Mouse (Mus musculus): ENCODE measurements around the gene Gstt3. TPM values are rescaled to one million over a fixed set of nuclear protein-coding genes. Genes with fewer than 3 reads are reported as not detected.

Gstt3 gene
- polyA plus RNA-seq, 1 experiment from 2014 or later = 3.2 TPM

- H3K9ac ChIP-seq = no peak overlapping the region
- peaks cover 52% of the 10 kb centered on the region for H3K36me3 ChIP-seq
- peaks cover 15% of the 10 kb centered on the region for H3K4me1 ChIP-seq
- H3K4me3 ChIP-seq = no peak overlapping the region
- no peak for ATAC-seq (ENCODE audit: extremely low read depth, insufficient number of reproducible peaks, low FRiP score, low TSS enrichment)
- H3K4me2 ChIP-seq = no peak overlapping the region
- no peaks in the 10 kb centered on the region for H3K27me3 ChIP-seq (replicated peaks)
- WGBS = 96% methylated on average over 3 of the region's 3 CpGs
- H3K27ac ChIP-seq (replicated peaks) = no peak overlapping the region
- no peaks in the 10 kb centered on the region for H3K9me3 ChIP-seq
These were observed 20.9 kb downstream of the Gstt3 start for GRCm38 (mm10) chr10:75760311-75760710.

DNA sequence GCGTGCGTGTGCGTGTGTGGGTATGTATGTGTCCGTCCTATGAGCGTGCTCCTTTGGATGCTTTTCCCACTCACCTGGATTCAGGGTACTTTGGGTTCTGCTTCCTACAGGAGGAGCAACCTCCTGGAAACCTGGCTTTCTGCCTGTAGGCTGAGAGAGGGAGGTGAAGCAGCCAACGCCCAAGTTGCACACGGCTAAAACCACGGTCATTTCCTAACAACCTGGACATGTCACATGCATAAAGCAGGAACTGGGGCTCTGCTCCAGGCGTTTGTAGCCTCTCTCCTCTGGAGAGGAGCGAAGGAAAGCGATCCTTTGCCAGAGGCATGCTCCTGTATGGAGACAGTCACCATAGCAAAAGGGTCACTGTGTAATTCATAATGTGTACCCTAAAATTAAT lies 24.5 kb downstream of the Gstt3 start:
- Histone ChIP-seq H3K27ac (replicated peaks) (no peak overlapping the region), H3K4me1 (no peaks in the 10 kb centered on the region), H3K27me3 (replicated peaks) (no peaks in the 10 kb centered on the region), H3K9ac (no peak overlapping the region), H3K9me3 (no peaks in the 10 kb centered on the region), H3K4me2 (no peak overlapping the region), H3K36me3 (peaks cover 86% of the 10 kb centered on the region), H3K4me3 (no peak overlapping the region)
- WGBS = 91% methylated on average over 11 of the region's 11 CpGs
- no peak for ATAC-seq (ENCODE audit: extremely low read depth, insufficient number of reproducible peaks, low FRiP score, low TSS enrichment)

DNA sequence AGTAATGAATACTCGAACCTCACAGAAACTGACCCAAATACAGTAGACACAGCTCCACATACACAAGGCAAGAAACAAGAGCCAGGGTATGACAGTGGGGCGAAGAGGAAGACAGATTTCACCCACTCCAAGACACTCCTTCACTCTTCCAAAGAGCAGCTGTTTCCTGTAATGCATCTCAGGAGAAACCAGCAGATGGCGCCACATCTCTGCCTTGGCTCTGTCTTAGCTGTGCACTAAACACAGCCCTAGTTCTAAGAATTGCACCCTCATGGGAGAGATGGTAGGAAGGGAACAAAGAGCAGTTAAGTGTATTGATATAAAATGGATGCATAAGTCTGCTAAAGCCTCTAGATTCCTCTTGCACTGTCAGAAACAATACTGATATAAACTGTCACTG lies 37.2 kb downstream of the Gstt3 start:
- Histone ChIP-seq H3K27ac (replicated peaks) (no peak overlapping the region), H3K27me3 (replicated peaks) (no peaks in the 10 kb centered on the region), H3K9ac (no peak overlapping the region), H3K9me3 (no peaks in the 10 kb centered on the region), H3K4me2 (no peak overlapping the region), H3K36me3 (peaks cover 96% of the 10 kb centered on the region), H3K4me1 (no peaks in the 10 kb centered on the region), H3K4me3 (no peak overlapping the region)
- ATAC-seq (ENCODE audit: extremely low read depth, insufficient number of reproducible peaks, low FRiP score, low TSS enrichment) = no peak; the same call in 1 of the 2 replicates
- WGBS = 46% methylated on average over 3 of the region's 3 CpGs

DNA sequence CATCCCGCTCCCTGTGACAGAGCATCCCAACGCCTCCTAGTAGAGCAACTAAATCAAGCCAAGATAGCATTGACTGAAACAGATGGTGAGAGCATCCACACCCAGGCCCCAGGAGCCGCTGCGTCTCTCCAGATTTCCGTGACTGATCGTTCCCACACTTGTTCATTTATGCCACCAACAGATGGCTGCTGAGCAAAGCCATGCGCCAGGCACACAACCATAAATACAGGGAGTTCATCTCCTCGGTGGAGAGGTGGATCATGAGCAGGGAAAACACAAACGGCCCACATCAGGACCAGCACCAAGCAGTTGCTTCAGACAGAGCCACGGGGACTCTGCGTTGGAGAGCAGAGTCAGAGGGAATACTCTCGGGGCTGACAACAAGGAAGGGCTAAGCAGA lies 37.8 kb downstream of the Gstt3 start:
- no peaks in the 10 kb centered on the region for H3K27me3 ChIP-seq (replicated peaks)
- no peaks in the 10 kb centered on the region for H3K4me1 ChIP-seq
- H3K4me2 ChIP-seq = no peak overlapping the region
- H3K9me3 ChIP-seq = no peaks in the 10 kb centered on the region
- no peak for ATAC-seq (ENCODE audit: extremely low read depth, insufficient number of reproducible peaks, low FRiP score, low TSS enrichment)
- no peak overlapping the region for H3K4me3 ChIP-seq
- 90% methylated on average over 12 of the region's 12 CpGs for WGBS
- no peak overlapping the region for H3K9ac ChIP-seq
- no peak overlapping the region for H3K27ac ChIP-seq (replicated peaks)
- H3K36me3 ChIP-seq = peaks cover 97% of the 10 kb centered on the region

GRCm38 (mm10) chr10:75740866-75741265 lies 40.3 kb downstream of the Gstt3 start:
- peaks cover 95% of the 10 kb centered on the region for H3K36me3 ChIP-seq
- no peak overlapping the region for H3K4me2 ChIP-seq
- H3K4me1 ChIP-seq = no peaks in the 10 kb centered on the region
- 89% methylated on average over 3 of the region's 3 CpGs for WGBS
- no peak overlapping the region for H3K4me3 ChIP-seq
- no peak for ATAC-seq (ENCODE audit: extremely low read depth, insufficient number of reproducible peaks, low FRiP score, low TSS enrichment)
- no peaks in the 10 kb centered on the region for H3K27me3 ChIP-seq (replicated peaks)
- no peak overlapping the region for H3K27ac ChIP-seq (replicated peaks)
- no peak overlapping the region for H3K9ac ChIP-seq
- no peaks in the 10 kb centered on the region for H3K9me3 ChIP-seq

- 89% methylated on average over 7 of the region's 7 CpGs for WGBS
- no peaks in the 10 kb centered on the region for H3K4me1 ChIP-seq
- peaks cover 92% of the 10 kb centered on the region for H3K36me3 ChIP-seq
- H3K9ac ChIP-seq = no peak overlapping the region
- no peak overlapping the region for H3K27ac ChIP-seq (replicated peaks)
- no peak overlapping the region for H3K4me2 ChIP-seq
- no peak overlapping the region for H3K4me3 ChIP-seq
- no peaks in the 10 kb centered on the region for H3K27me3 ChIP-seq (replicated peaks)
- no peak for ATAC-seq (ENCODE audit: extremely low read depth, insufficient number of reproducible peaks, low FRiP score, low TSS enrichment)
- no peaks in the 10 kb centered on the region for H3K9me3 ChIP-seq
These were observed 55.8 kb downstream of the Gstt3 start for GRCm38 (mm10) chr10:75725449-75725848.

Other genes with a start within 250 kb of the Gstt3 start
- gene Lrrc75b, start 221.1 kb downstream of the Gstt3 start, polyA plus RNA-seq (2015; fragmentation: Nextera tagmentation; extraction: Ambion mirVana) = 1.2 TPM in 2 replicates
- gene Ggt1, start 219.8 kb downstream of the Gstt3 start, polyA plus RNA-seq (2015; fragmentation: Nextera tagmentation; extraction: Ambion mirVana) = 0.52 and 0.76 TPM in 2 replicates
- gene Ggt5, start 192.1 kb downstream of the Gstt3 start, polyA plus RNA-seq (2015; fragmentation: Nextera tagmentation; extraction: Ambion mirVana) = 7.1 TPM in 2 replicates
- gene Susd2, start 137.4 kb downstream of the Gstt3 start, polyA plus RNA-seq (2015; fragmentation: Nextera tagmentation; extraction: Ambion mirVana) = 8.2 TPM in 2 replicates
- 21.5 and 24.3 TPM in 2 replicates for gene Cabin1, start 17.1 kb downstream of the Gstt3 start, polyA plus RNA-seq (2015; fragmentation: Nextera tagmentation; extraction: Ambion mirVana)
- 30.8 and 38.9 TPM in 2 replicates for gene Ddt, start 8.0 kb downstream of the Gstt3 start, polyA plus RNA-seq (2015; fragmentation: Nextera tagmentation; extraction: Ambion mirVana)
- gene Gm20441, start 460 bp downstream of the Gstt3 start, polyA plus RNA-seq (2015; fragmentation: Nextera tagmentation; extraction: Ambion mirVana) = not detected in 2 replicates
- 5.3 and 7.1 TPM in 2 replicates for gene Gstt1, start 17.2 kb upstream of the Gstt3 start, polyA plus RNA-seq (2015; fragmentation: Nextera tagmentation; extraction: Ambion mirVana)
- gene Gstt4, start 41.1 kb upstream of the Gstt3 start, polyA plus RNA-seq (2015; fragmentation: Nextera tagmentation; extraction: Ambion mirVana) = not detected in 2 replicates
- gene Gstt2, start 56.0 kb upstream of the Gstt3 start, polyA plus RNA-seq (2015; fragmentation: Nextera tagmentation; extraction: Ambion mirVana) = 9.5 and 13.0 TPM in 2 replicates
- 2,411 and 2,681 TPM in 2 replicates for gene Mif, start 78.8 kb upstream of the Gstt3 start, polyA plus RNA-seq (2015; fragmentation: Nextera tagmentation; extraction: Ambion mirVana)
- gene Derl3, start 112.0 kb upstream of the Gstt3 start, polyA plus RNA-seq (2015; fragmentation: Nextera tagmentation; extraction: Ambion mirVana) = 2.4 TPM in 2 replicates
- 118 and 125 TPM in 2 replicates for gene Smarcb1, start 140.2 kb upstream of the Gstt3 start, polyA plus RNA-seq (2015; fragmentation: Nextera tagmentation; extraction: Ambion mirVana)
- gene Chchd10, start 151.7 kb upstream of the Gstt3 start, polyA plus RNA-seq (2015; fragmentation: Nextera tagmentation; extraction: Ambion mirVana) = 463 and 524 TPM in 2 replicates
- gene Mmp11, start 155.1 kb upstream of the Gstt3 start, polyA plus RNA-seq (2015; fragmentation: Nextera tagmentation; extraction: Ambion mirVana) = 28.6 and 30.7 TPM in 2 replicates
- gene Gm867, start 159.3 kb upstream of the Gstt3 start, polyA plus RNA-seq (2015; fragmentation: Nextera tagmentation; extraction: Ambion mirVana) = 0.99 and 1.8 TPM in 2 replicates
- gene Vpreb3, start 161.6 kb upstream of the Gstt3 start, polyA plus RNA-seq (2015; fragmentation: Nextera tagmentation; extraction: Ambion mirVana) = 0.25 and 0.41 TPM in 2 replicates
- not detected in 2 replicates for gene Gm5134, start 173.1 kb upstream of the Gstt3 start, polyA plus RNA-seq (2015; fragmentation: Nextera tagmentation; extraction: Ambion mirVana)